Comparison of ENCODE assay signal across 8 mouse cellular contexts in the genomic region with DNA sequence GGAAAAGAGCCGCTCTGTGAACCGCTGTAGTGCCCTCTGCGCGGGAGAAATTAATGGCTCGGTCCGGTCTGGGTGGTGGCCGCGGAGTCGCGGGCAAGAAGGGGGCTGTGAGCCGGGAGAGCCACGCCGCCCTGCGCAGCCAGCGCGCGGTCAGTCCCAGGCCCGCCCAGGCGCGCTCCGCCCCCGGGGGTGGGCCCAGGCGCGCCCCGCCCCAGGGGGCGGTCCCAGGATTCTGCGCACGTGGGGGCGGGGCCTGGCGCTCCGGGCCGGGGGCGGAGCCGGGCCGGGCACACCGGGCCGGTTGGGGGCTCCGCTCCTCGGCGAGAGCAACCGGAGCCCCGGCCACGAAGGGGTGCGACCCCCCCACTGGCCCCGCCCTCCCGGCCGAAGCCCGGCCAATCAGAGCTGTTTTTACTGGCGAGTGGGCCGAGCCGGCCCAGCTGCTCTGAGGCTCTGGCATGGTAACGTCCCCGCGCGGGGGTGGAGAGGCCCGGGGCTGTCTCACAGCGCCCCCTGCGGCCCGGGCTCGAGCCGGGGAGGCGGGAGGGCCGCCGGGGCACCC. TPM values are rescaled to one million over a fixed set of nuclear protein-coding genes. Genes with fewer than 3 reads are reported as not detected.
DNase-seq lines count a peak whose midpoint lies in the region; ATAC-seq lines count a peak whose summit lies in the region.

Gene Prpf40b (plus strand): TSS at position 275 of the 562 bp plus-strand sequence.

- peak; percentile 77 for ATAC-seq in inflammation-experienced regulatory T-cells, adult 6 months
- ATAC-seq in megakaryocyte-erythroid progenitor cell, adult 5-6 weeks (replicated peaks; ENCODE audit: low FRiP score, low TSS enrichment, poor library complexity, severe bottlenecking) = peak; percentile 87

- DNase-seq in adipocyte (ENCODE audit: low spot score) = peak; percentile 89
- peak; percentile 77 for DNase-seq in embryo, embryonic 10 days (ENCODE audit: low spot score)
- peak; percentile 95 for DNase-seq in gastrocnemius, postnatal 14 days
- peak; percentile 93 to 97 for DNase-seq in left cerebral cortex, postnatal 10 days (ENCODE audit: extremely low spot score in 1 of 2, low spot score in 2 of 2)
- peak; percentile 98 for DNase-seq in right cerebral cortex, postnatal 25 days
- DNase-seq in urinary bladder, postnatal 4 days (ENCODE audit: low spot score in 2 of 2) = peak; percentile 93 to 94

- intact Hi-C loops in gastrocnemius, postnatal 14 days (cut with DNase I; ENCODE audit: low total_unique reads) = no loop called here
- intact Hi-C loops in left cerebral cortex, postnatal 10 days (cut with DNase I) = no loop called here

RNA-seq across cellular contexts. Expression of gene Prpf40b, which starts in this region (rescaled TPM):
- total RNA-seq in gastrocnemius, postnatal 14 days (2021) = 10 to 100 TPM; 18.4 to 20.8 TPM
- 10 to 100 TPM in 2 of 3 experiments, 1 to 10 TPM in 1; 1.6 to 14.9 (median 10.3) TPM for polyA plus RNA-seq in inflammation-experienced regulatory T-cells, adult 6 months (2017; shearing (Covaris generic))
- total RNA-seq in left cerebral cortex, postnatal 10 days (2021) = 100 to 1,000 TPM; 101 to 105 TPM
- total RNA-seq in megakaryocyte-erythroid progenitor cell, adult 5-6 weeks (2014; fragmentation: Nextera tagmentation) = 26.2 and 41.2 TPM in 2 replicates
- total RNA-seq in megakaryocyte-erythroid progenitor cell, adult 5-6 weeks (2017) = 1.4 and 3.5 TPM in 2 replicates

Comparison
In these comparisons a context has a peak if more than half of its experiments do, and no peak if none do; other contexts are left out.
1. Peak in every context shown above with its lines: DNase-seq and ATAC-seq.